Mouse (Mus musculus): ENCODE data around the gene Rbbp6.

DNA sequence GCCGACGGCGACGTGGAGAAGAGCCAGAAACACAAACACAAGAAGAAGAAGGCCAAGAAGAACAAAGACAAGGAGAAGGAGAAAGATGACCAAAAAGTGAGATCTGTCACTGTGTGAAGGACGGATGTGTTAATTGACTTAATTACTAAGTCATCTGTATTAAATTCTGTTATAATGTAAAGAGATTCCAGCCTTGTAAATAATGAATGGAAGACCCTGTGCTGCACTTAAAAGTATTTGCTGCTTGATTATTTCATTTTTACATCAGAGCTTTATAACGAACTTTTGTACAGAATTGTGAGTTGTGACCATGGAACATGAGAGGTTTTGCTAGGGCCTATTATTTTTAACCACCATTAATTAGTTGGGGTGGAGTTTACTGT, 36.5 kb downstream of the Rbbp6 start:
- TF ChIP-seq CTCF (IDR thresholded peaks at IDR 0.05; ENCODE audit: low read depth) (no peak), EP300 (optimal IDR thresholded peaks at IDR 0.05) (no peak)
